Mouse (Mus musculus): ENCODE measurements around the gene Pllp. TPM values are rescaled to one million over a fixed set of nuclear protein-coding genes. Genes with fewer than 3 reads are reported as not detected.

The Pllp gene
- total RNA-seq, 2 experiments from 2014 or later: 0.29 to 0.56 TPM

- DNase-seq: no peak
Measured at GRCm38 (mm10) chr8:94646165-94646564, 49.9 kb downstream of the Pllp start.

DNA sequence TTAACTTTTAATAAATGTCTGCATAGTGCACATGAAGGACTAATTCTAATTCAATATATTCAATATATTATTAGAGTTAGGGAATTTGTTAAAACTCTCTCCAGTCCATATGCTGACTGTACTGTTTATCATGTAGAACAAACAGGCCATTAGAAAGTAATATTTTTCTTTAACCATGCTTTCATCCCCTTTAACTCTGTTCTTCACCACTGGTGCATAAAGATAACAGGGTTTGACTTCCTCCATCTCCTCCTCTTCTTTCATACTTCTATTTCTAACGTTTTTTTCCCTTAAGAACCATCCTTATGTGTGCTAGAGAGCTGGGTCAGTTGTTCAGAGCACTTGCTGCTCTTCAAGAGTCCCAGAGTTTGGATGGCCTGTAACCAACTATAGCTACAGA, 50.9 kb downstream of the Pllp start:
- DNase-seq: no peak

GRCm38 (mm10) chr8:94641938-94642337, 54.1 kb downstream of the Pllp start:
- DNase-seq: no peak

DNA sequence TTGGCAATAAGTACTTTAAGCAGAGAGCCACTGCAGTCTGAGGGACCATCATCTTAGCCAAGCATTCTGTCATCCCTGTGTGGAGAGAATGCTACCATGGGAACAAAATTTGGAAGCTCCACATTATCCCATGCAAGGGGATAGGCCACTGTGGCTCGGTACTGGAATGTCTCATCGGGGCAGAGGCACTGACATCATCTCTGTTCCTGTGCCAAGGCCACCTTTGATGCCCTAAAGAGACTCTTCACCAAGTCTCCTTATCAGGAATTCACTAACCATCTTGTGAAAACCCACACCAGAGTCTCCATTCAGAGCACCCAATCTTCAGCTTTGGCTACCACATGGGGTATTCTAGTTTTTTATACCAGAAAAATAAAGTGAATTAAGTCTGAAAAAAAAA, 54.9 kb downstream of the Pllp start:
- DNase-seq: no peak

GRCm38 (mm10) chr8:94634211-94634610, 61.9 kb downstream of the Pllp start:
- DNase-seq: no peak

- no peak for DNase-seq
Measured at GRCm38 (mm10) chr8:94633564-94634194, 62.4 kb downstream of the Pllp start.

Other genes with a start within 250 kb of the Pllp start
- gene Cpne2, start 163.3 kb downstream of the Pllp start, total RNA-seq (2021): 1 to 10 TPM; 7.0 to 9.6 TPM
- gene Rspry1, start 94.3 kb downstream of the Pllp start, total RNA-seq (2021): 10 to 100 TPM; 16.7 to 17.1 TPM
- gene Fam192a, start 94.3 kb downstream of the Pllp start, total RNA-seq (2021): 10 to 100 TPM; 21.3 to 24.4 TPM
- gene Arl2bp, start 29.7 kb downstream of the Pllp start, total RNA-seq (2021): 100 to 1,000 TPM; 122 to 127 TPM
- not detected for gene Ccl22, start 49.3 kb upstream of the Pllp start, total RNA-seq (2021)
- gene Cx3cl1, start 75.7 kb upstream of the Pllp start, total RNA-seq (2021): 1 to 10 TPM; 4.1 to 4.5 TPM
- under 1 TPM in 1 of 2 experiments, not detected in 1; 0.60 TPM for gene Ccl17, start 114.2 kb upstream of the Pllp start, total RNA-seq (2021)
- 100 to 1,000 TPM; 237 to 239 TPM for gene Coq9, start 142.0 kb upstream of the Pllp start, total RNA-seq (2021)
- 10 to 100 TPM; 84.5 to 91.1 TPM for gene Ciapin1, start 142.1 kb upstream of the Pllp start, total RNA-seq (2021)
- gene Polr2c, start 161.2 kb upstream of the Pllp start, total RNA-seq (2021): 10 to 100 TPM; 63.3 to 74.8 TPM
- gene Dok4, start 180.1 kb upstream of the Pllp start, total RNA-seq (2021): 10 to 100 TPM; 34.2 to 39.5 TPM
- 10 to 100 TPM; 18.1 to 19.4 TPM for gene Ccdc102a, start 221.8 kb upstream of the Pllp start, total RNA-seq (2021)
- gene Adgrg5, start 227.4 kb upstream of the Pllp start, total RNA-seq (2021): under 1 TPM; 0.12 to 0.50 TPM